Mouse (Mus musculus): ENCODE results near the gene Rgs7. TPM values are rescaled to one million over a fixed set of nuclear protein-coding genes. Genes with fewer than 3 reads are reported as not detected.

Gene Rgs7
- total and polyA plus RNA-seq, 3 experiments = not detected

GRCm38 (mm10) chr1:175079819-175080608 lies 412.3 kb downstream of the Rgs7 start:
- Histone ChIP-seq H3K9me3 (replicated peaks; ENCODE audit: insufficient read depth, low read length) (no peaks in the 10 kb centered on the region), H3K36me3 (ENCODE audit: control insufficient read depth in 1 of 2, insufficient read depth in 2 of 2, low read length in 2 of 2) (no peaks in the 10 kb centered on the region), H3K4me1 (ENCODE audit: control insufficient read depth in 1 of 2, insufficient read depth in 2 of 2, low read length in 2 of 2) (no peaks in the 10 kb centered on the region; a peak in 1 of 4 replicates), H3K79me2 (ENCODE audit: control insufficient read depth, insufficient read depth, low read length, poor library complexity) (no peaks in the 10 kb centered on the region), H3K27me3 (ENCODE audit: control insufficient read depth in 1 of 2, insufficient read depth in 2 of 2, low read length in 2 of 2) (no peaks in the 10 kb centered on the region), H3K9ac (ENCODE audit: control insufficient read depth, low read depth, low read length, poor library complexity, severe bottlenecking) (no peak overlapping the region), H3K27ac (ENCODE audit: control insufficient read depth, low read depth, low read length) (no peak overlapping the region), H3K4me3 (ENCODE audit: control insufficient read depth in 1 of 2, insufficient read depth in 1 of 2, low read depth in 2 of 2, low read length in 2 of 2) (no peak overlapping the region)
- DNase-seq (ENCODE audit: low read depth, low spot score) = no peak
- TF ChIP-seq ETS1 (IDR thresholded peaks at IDR 0.05; ENCODE audit: low read depth, low read length) = no peak
- TF ChIP-seq USF1 (IDR thresholded peaks at IDR 0.05; ENCODE audit: low read depth, low read length) = no peak
- TF ChIP-seq GABPA (IDR thresholded peaks at IDR 0.05; ENCODE audit: low read depth, low read length) = no peak
- no peak for TF ChIP-seq SMC3 (IDR thresholded peaks at IDR 0.05; ENCODE audit: low read depth, low read length)
- TF ChIP-seq NELFE (IDR thresholded peaks at IDR 0.05; ENCODE audit: low read depth, low read length) = no peak
- TF ChIP-seq POLR2A (IDR thresholded peaks at IDR 0.05; ENCODE audit: control insufficient read depth in 1 of 2, insufficient read depth in 1 of 2, low read depth in 1 of 2, low read length in 2 of 2, poor library complexity in 1 of 2) = no peak
- TF ChIP-seq MAX (IDR thresholded peaks at IDR 0.05; ENCODE audit: low read length) = no peak
- TF ChIP-seq TAL1 (IDR thresholded peaks at IDR 0.05; ENCODE audit: low read length) = no peak
- TF ChIP-seq RCOR1 (IDR thresholded peaks at IDR 0.05; ENCODE audit: low read depth, low read length) = no peak
- no peak for TF ChIP-seq ZNF384 (IDR thresholded peaks at IDR 0.05; ENCODE audit: low read depth, low read length)
- no peak for TF ChIP-seq KAT2A (conservative IDR thresholded peaks at IDR 0.05; ENCODE audit: low read depth, low read length)

DNA sequence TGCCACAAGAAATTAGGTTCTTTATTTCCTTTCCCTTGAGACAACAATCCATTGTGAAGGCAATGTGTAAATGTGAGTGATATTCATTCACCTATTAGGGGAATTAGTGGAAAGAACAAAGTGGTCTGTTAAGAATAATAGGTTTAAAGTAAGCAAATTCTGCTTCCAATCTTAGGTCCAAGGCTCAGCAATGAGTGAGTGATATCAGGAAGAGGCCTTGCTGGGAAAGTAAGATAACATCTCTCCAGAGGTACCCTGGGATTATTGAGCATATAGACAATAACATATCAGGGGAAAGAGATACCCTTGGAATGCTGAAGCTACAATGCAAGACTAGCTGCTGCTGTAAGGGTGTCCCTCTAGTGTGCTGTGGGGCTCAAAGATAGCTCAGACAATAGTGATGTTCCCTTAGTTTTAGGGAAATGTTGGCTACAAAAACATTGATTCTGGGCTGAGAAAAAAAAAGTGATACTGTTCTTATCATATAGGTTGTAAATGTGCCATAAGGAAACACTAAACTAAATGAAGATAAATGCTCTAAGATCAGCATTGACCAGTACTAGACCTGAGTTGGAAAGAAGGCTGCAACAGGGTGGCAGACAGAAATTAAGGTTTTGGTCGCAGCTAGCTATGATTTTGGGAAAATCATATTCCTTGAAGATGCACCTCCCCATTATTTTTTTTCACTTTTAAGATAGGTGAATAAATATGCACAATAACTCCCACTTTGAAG lies 418.6 kb downstream of the Rgs7 start:
- no peak overlapping the region for H3K27ac ChIP-seq (ENCODE audit: control insufficient read depth, low read depth, low read length)
- H3K36me3 ChIP-seq (ENCODE audit: control insufficient read depth in 1 of 2, insufficient read depth in 2 of 2, low read length in 2 of 2) = no peaks in the 10 kb centered on the region
- H3K4me1 ChIP-seq (ENCODE audit: control insufficient read depth in 1 of 2, insufficient read depth in 2 of 2, low read length in 2 of 2) = no peaks in the 10 kb centered on the region
- no peak overlapping the region for H3K4me3 ChIP-seq (ENCODE audit: control insufficient read depth in 1 of 2, insufficient read depth in 1 of 2, low read depth in 2 of 2, low read length in 2 of 2)
- H3K9me3 ChIP-seq (replicated peaks; ENCODE audit: insufficient read depth, low read length) = no peaks in the 10 kb centered on the region
- DNase-seq (ENCODE audit: low read depth, low spot score) = no peak
- no peak for TF ChIP-seq CHD1 (IDR thresholded peaks at IDR 0.05; ENCODE audit: low read depth, low read length)
- TF ChIP-seq MXI1 (IDR thresholded peaks at IDR 0.05; ENCODE audit: low read depth, low read length) = no peak
- TF ChIP-seq CHD2 (IDR thresholded peaks at IDR 0.05; ENCODE audit: low read length) = no peak
- TF ChIP-seq ZMIZ1 (IDR thresholded peaks at IDR 0.05; ENCODE audit: low read depth, low read length) = no peak
- TF ChIP-seq MAFK (IDR thresholded peaks at IDR 0.05; ENCODE audit: borderline replicate concordance, low read depth, low read length) = no peak
- no peak for TF ChIP-seq EP300 (IDR thresholded peaks at IDR 0.05; ENCODE audit: low read depth in 1 of 2, low read length in 2 of 2)
- TF ChIP-seq MAZ (IDR thresholded peaks at IDR 0.05; ENCODE audit: low read depth, low read length) = no peak
- TF ChIP-seq GATA1 (IDR thresholded peaks at IDR 0.05; ENCODE audit: low read depth, low read length) = no peak
- no peaks in the 10 kb centered on the region for H3K79me2 ChIP-seq (ENCODE audit: control insufficient read depth, insufficient read depth, low read length, poor library complexity)
- H3K27me3 ChIP-seq (ENCODE audit: control insufficient read depth in 1 of 2, insufficient read depth in 2 of 2, low read length in 2 of 2) = no peaks in the 10 kb centered on the region
- H3K9ac ChIP-seq (ENCODE audit: control insufficient read depth, low read depth, low read length, poor library complexity, severe bottlenecking) = no peak overlapping the region

Data from MEL (cell line).